Mouse (Mus musculus) urinary bladder, postnatal 14 days (tissue): Measurements from ENCODE around the gene Lrrc18.

Source experiments
- DNase-seq: peaks from one replicate; pipeline ENCODE4 v3.0.0; 2021; ENCODE audit warnings: low spot score

Lrrc18 gene

DNA sequence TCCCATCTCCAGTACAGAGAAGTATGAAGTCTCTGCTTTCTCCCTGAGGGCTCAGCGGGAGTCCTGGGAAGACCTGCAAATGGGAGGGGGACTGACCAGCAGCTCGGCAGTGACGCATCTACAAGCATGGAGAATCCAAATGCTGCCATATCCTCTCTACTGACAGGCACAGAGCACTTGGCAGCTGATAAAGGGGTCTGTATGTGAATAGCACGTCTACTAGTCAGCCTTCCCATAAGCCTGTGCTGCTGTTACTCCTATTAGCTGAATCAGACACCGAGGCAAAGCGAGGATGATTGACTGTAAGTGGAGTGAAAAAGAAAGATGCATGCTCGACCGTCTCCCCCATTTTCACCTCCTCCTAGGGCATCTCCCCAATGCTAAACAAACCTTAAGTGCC, 62.3 kb downstream of the Lrrc18 start:
- no peak for DNase-seq

DNA sequence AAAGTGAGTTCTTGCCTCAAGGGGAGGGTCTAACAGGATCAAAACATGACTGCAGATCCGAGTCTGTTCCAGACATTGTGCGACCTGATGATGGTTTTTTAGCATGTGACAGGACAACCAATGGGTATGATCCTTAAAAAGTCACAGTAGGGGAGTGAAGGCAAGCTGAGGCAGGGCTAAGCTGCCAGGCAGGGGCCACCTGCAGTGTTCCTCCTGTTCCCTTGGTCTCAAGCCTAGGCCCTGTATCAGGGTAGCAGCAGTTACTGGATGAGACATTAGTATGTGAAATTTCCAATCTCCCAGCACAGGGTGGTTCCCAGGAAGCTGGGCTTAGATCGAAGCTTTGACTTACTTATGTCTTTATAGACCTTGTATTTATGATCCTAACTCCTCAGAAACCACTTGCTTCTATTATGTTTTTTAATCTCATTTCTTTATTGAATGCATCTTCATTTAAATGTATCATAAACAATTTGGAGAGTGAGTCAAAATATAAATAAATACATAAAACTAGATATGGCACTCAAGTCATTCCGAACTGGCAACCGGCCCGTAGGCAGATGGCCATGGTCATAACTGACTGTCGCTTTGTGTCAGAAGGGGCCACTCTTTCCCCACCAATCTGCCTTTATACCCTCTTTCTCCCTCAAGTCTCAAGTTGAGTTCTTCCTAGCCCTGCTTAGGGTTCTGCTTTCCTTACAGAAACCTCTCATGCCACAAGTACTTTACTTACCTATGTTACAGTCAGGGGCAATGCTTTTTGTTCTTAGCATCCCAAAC, 67.9 kb downstream of the Lrrc18 start:
- DNase-seq = no peak

DNA sequence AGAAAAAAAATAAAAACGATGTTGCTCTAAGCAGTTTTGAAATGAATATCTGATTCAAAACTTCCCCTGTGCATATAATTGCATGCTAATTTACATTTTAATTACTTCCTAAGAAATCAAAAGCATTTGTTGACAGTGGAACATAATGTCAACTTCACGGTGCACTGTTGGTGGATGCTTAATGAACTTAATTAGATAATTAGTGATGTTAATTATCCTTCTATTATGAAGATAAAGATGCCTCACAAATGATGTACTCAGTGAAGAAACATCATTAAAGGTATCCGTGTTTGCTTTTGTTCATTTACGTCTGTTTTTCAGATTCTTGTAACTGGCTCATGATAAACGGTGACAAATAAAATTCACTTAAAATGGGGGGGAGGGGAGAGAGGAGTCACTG, 71.8 kb downstream of the Lrrc18 start:
- DNase-seq = no peak
